Mouse (Mus musculus) ES-Bruce4 (cell line): ENCODE data around the gene Large1. TPM values are rescaled to one million over a fixed set of nuclear protein-coding genes. Genes with fewer than 3 reads are reported as not detected.
A peak's percentile ranks its signal among the peaks of the same experiment; 100 is the strongest.
"Not testable (repeated sequence)": the region's sequence is repeated elsewhere in the genome, so short reads cannot be mapped to it uniquely, and the experiment has no call there.

Experiments
- H3K27ac ChIP-seq: 2 replicates; pipeline ENCODE4 v1.5.1; 2012; ENCODE audit warnings: low read length, inconsistent platforms; ENCODE audit not compliant: insufficient read depth
- H3K27me3 ChIP-seq: 2 replicates; pipeline ENCODE4 v1.6.1; 2012; ENCODE audit warnings: mild to moderate bottlenecking, low read length, inconsistent platforms; ENCODE audit not compliant: control insufficient read depth, poor library complexity, insufficient read depth, severe bottlenecking
- H3K36me3 ChIP-seq: 2 replicates; pipeline ENCODE4 v1.6.1; 2012; ENCODE audit warnings: inconsistent platforms, mild to moderate bottlenecking, low read length, moderate library complexity; ENCODE audit not compliant: control insufficient read depth, poor library complexity, insufficient read depth, severe bottlenecking
- H3K4me1 ChIP-seq: one replicate; pipeline ENCODE4 v1.8.1; 2011; ENCODE audit warnings: low read length; ENCODE audit not compliant: control insufficient read depth, insufficient read depth
- H3K4me3 ChIP-seq: 2 replicates; pipeline ENCODE4 v1.5.1; 2011; ENCODE audit warnings: low read depth, mild to moderate bottlenecking, low read length
- H3K9ac ChIP-seq: 2 replicates; pipeline ENCODE4 v1.6.1; 2012; ENCODE audit warnings: low read depth, mild to moderate bottlenecking, inconsistent platforms; ENCODE audit not compliant: poor library complexity, severe bottlenecking
- H3K9me3 ChIP-seq: replicated peaks from 2 replicates; pipeline ENCODE4 v1.6.1; 2012; ENCODE audit warnings: mild to moderate bottlenecking, low read length, inconsistent platforms; ENCODE audit not compliant: control insufficient read depth, poor library complexity, insufficient read depth, severe bottlenecking
- CTCF ChIP-seq: IDR thresholded peaks from one replicate; pipeline ENCODE4 v1.8.1; 2011; ENCODE audit warnings: low read depth, low read length
- EP300 ChIP-seq: IDR thresholded peaks from 2 replicates; pipeline ENCODE4 v1.6.1; 2011; ENCODE audit warnings: low read depth, low read length; ENCODE audit not compliant: insufficient read depth
- POLR2A ChIP-seq: IDR thresholded peaks from one replicate; pipeline ENCODE4 v1.8.1; 2011; ENCODE audit warnings: low read length; ENCODE audit not compliant: insufficient read depth
- polyA plus RNA-seq: library from polyadenylated mRNA; stranded (reverse); fragments of >200 nt; gene quantifications from 2 replicates; pipeline ENCODE4 v1.2.4, GENCODE M21; 2011; ENCODE audit warnings: low read depth; ENCODE audit not compliant: missing spikeins, insufficient read depth, insufficient read length

Large1 gene
- polyA plus RNA-seq, 1 experiment = 20.2 TPM

- Histone ChIP-seq H3K9ac (no peak overlapping the region), H3K36me3 (no peaks in the 10 kb centered on the region; the same call in 1 of the 2 replicates), H3K4me3 (no peak overlapping the region), H3K27ac (peak overlapping the region; percentile 65), H3K9me3 (peaks cover 28% of the 10 kb centered on the region), H3K4me1 (no peaks in the 10 kb centered on the region), H3K27me3 (no peaks in the 10 kb centered on the region)
- TF ChIP-seq POLR2A (no peak), EP300 (no peak), CTCF (no peak)
Measured at GRCm38 (mm10) chr8:72990425-72990824, 362.9 kb downstream of the Large1 start.

- H3K27ac ChIP-seq = no peak overlapping the region
- no peaks in the 10 kb centered on the region for H3K36me3 ChIP-seq
- no peak overlapping the region for H3K9ac ChIP-seq
- TF ChIP-seq EP300 (no peak), CTCF (no peak), POLR2A (no peak)
- H3K27me3 ChIP-seq = no peaks in the 10 kb centered on the region
- no peaks in the 10 kb centered on the region for H3K9me3 ChIP-seq
- H3K4me3 ChIP-seq = no peak overlapping the region
- no peaks in the 10 kb centered on the region for H3K4me1 ChIP-seq
Measured at GRCm38 (mm10) chr8:72982832-72983231, 370.5 kb downstream of the Large1 start.

GRCm38 (mm10) chr8:72955074-72955473 lies 398.3 kb downstream of the Large1 start:
- Histone ChIP-seq H3K4me3 (no peak overlapping the region), H3K9me3 (0 out of 2 replicates have a peak, but pooled peaks cover 2% of the 10 kb centered on the region), H3K36me3 (no peaks in the 10 kb centered on the region), H3K27ac (no peak overlapping the region), H3K9ac (no peak overlapping the region), H3K4me1 (no peaks in the 10 kb centered on the region), H3K27me3 (no peaks in the 10 kb centered on the region)
- TF ChIP-seq CTCF = no peak
- no peak for TF ChIP-seq POLR2A
- no peak for TF ChIP-seq EP300

GRCm38 (mm10) chr8:72941393-72941792 lies 411.9 kb downstream of the Large1 start:
- H3K36me3 ChIP-seq, H3K4me1 ChIP-seq, H3K9ac ChIP-seq, H3K9me3 ChIP-seq, H3K4me3 ChIP-seq, H3K27ac ChIP-seq, H3K27me3 ChIP-seq: not testable (repeated sequence)

- H3K4me3 ChIP-seq = no peak overlapping the region
- H3K9me3 ChIP-seq = peaks cover 7% of the 10 kb centered on the region
- no peak overlapping the region for H3K27ac ChIP-seq
- no peaks in the 10 kb centered on the region for H3K4me1 ChIP-seq
- TF ChIP-seq POLR2A (no peak), EP300 (no peak), CTCF (no peak)
- no peaks in the 10 kb centered on the region for H3K36me3 ChIP-seq
- no peak overlapping the region for H3K9ac ChIP-seq
- H3K27me3 ChIP-seq = no peaks in the 10 kb centered on the region
Measured at GRCm38 (mm10) chr8:72919182-72919902, 434.0 kb downstream of the Large1 start.

GRCm38 (mm10) chr8:72905491-72905890 lies 447.8 kb downstream of the Large1 start:
- no peak overlapping the region for H3K9ac ChIP-seq
- no peaks in the 10 kb centered on the region for H3K9me3 ChIP-seq
- H3K4me1 ChIP-seq = no peaks in the 10 kb centered on the region
- H3K27ac ChIP-seq = no peak overlapping the region
- no peak overlapping the region for H3K4me3 ChIP-seq
- H3K36me3 ChIP-seq = no peaks in the 10 kb centered on the region
- TF ChIP-seq EP300 (no peak), CTCF (no peak), POLR2A (no peak)
- H3K27me3 ChIP-seq = no peaks in the 10 kb centered on the region
